Mouse (Mus musculus): Measurements from ENCODE around the gene Klf15.

GRCm38 (mm10) chr6:90434687-90435086, 27.7 kb upstream of the Klf15 start:
- TF ChIP-seq EP300 (IDR thresholded peaks at IDR 0.05; ENCODE audit: low read depth) (no peak), CTCF (IDR thresholded peaks at IDR 0.05; ENCODE audit: low read depth) (no peak)

Measured in liver, embryonic 14.5 days (tissue).